Mouse (Mus musculus): ENCODE results near the gene Gm13102. TPM values are rescaled to one million over a fixed set of nuclear protein-coding genes. Genes with fewer than 3 reads are reported as not detected.
"Not testable (repeated sequence)": the region's sequence is repeated elsewhere in the genome, so short reads cannot be mapped to it uniquely, and the experiment has no call there.

Gm13102 gene
- polyA plus RNA-seq (2015; fragmentation: Nextera tagmentation; extraction: Ambion mirVana): not detected in 2 replicates

- H3K4me1 ChIP-seq (ENCODE audit: insufficient read depth); H3K36me3 ChIP-seq (replicated peaks; ENCODE audit: insufficient read depth, low read length); H3K27me3 ChIP-seq (ENCODE audit: insufficient read depth, low read length); H3K27ac ChIP-seq (ENCODE audit: low read depth); H3K4me3 ChIP-seq (ENCODE audit: low read depth, low read length); ATAC-seq; H3K9ac ChIP-seq (replicated peaks); H3K9me3 ChIP-seq (ENCODE audit: low read length); H3K4me2 ChIP-seq (ENCODE audit: low read depth, low read length); DNase-seq: not testable (repeated sequence)
- WGBS (ENCODE audit: insufficient replicate concordance): no CpG with 5 or more reads among the region's 2 CpGs
These were observed at the start of gene Gm13102 for GRCm38 (mm10) chr4:144106174-144106573. Gene Gm13102, plus strand, starts transcription at chr4:144106474.

DNA sequence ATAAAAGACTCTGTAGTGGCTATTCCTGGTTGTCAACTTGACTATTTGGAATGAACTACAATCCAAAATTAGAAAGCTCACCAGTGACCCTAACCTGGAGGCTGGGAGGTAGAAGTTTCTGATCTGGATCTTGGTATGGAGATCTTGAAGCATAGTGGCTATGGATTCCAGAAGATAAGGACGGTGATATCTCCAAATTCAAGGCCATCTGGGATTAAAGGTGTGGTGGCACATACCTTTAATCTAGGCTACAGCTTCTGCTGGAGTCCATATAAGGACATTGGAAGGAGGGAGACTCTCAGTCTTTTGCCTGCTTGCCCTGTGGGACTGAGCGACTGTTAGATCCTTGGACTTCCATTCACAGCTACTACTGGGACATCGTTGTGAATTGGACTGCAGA, 47.4 kb upstream of the Gm13102 start, which contains the start of gene Pramel4:
Pramel4 (plus strand) TSS at position 301 of the 400 bp plus-strand sequence.
- not testable (repeated sequence) for H3K9ac ChIP-seq (replicated peaks); H3K27me3 ChIP-seq (ENCODE audit: insufficient read depth, low read length); H3K4me3 ChIP-seq (ENCODE audit: low read depth, low read length); H3K9me3 ChIP-seq (ENCODE audit: low read length); DNase-seq; H3K27ac ChIP-seq (ENCODE audit: low read depth); H3K4me2 ChIP-seq (ENCODE audit: low read depth, low read length); ATAC-seq; H3K4me1 ChIP-seq (ENCODE audit: insufficient read depth); H3K36me3 ChIP-seq (replicated peaks; ENCODE audit: insufficient read depth, low read length)
- 84% methylated on average over 3 of the region's 3 CpGs for WGBS (ENCODE audit: insufficient replicate concordance)

Other genes starting within 250 kb of the Gm13102 start
- not detected in 2 replicates for gene Pramef6, start 206.1 kb upstream of the Gm13102 start, polyA plus RNA-seq (2015; fragmentation: Nextera tagmentation; extraction: Ambion mirVana)
- gene Pramef25, start 155.5 kb upstream of the Gm13102 start, polyA plus RNA-seq (2015; fragmentation: Nextera tagmentation; extraction: Ambion mirVana): not detected in 2 replicates
- gene Gm13101, start 139.5 kb upstream of the Gm13102 start, polyA plus RNA-seq (2015; fragmentation: Nextera tagmentation; extraction: Ambion mirVana): not detected in 2 replicates
- not detected in 2 replicates for gene Pramef17, start 112.1 kb upstream of the Gm13102 start, polyA plus RNA-seq (2015; fragmentation: Nextera tagmentation; extraction: Ambion mirVana)
- not detected in 2 replicates for gene Pramel4, start 47.3 kb upstream of the Gm13102 start, polyA plus RNA-seq (2015; fragmentation: Nextera tagmentation; extraction: Ambion mirVana)
- gene Oog3, start 56.2 kb downstream of the Gm13102 start, polyA plus RNA-seq (2015; fragmentation: Nextera tagmentation; extraction: Ambion mirVana): not detected in 2 replicates
- gene Oog2, start 84.2 kb downstream of the Gm13102 start, polyA plus RNA-seq (2015; fragmentation: Nextera tagmentation; extraction: Ambion mirVana): not detected in 2 replicates
- gene C87977, start 106.8 kb downstream of the Gm13102 start, polyA plus RNA-seq (2015; fragmentation: Nextera tagmentation; extraction: Ambion mirVana): not detected in 2 replicates
- not detected in 2 replicates for gene Pramel5, start 174.0 kb downstream of the Gm13102 start, polyA plus RNA-seq (2015; fragmentation: Nextera tagmentation; extraction: Ambion mirVana)
- not detected in 2 replicates for gene Gm13128, start 223.8 kb downstream of the Gm13102 start, polyA plus RNA-seq (2015; fragmentation: Nextera tagmentation; extraction: Ambion mirVana)

All from liver, postnatal 0 days (tissue).